Mouse (Mus musculus) layer of hippocampus, postnatal 36 days (tissue): Measurements from ENCODE around the gene Sec22c. TPM values are rescaled to one million over a fixed set of nuclear protein-coding genes. Genes with fewer than 3 reads are reported as not detected.

ENCODE experiments used
- DNase-seq, 2 experiments: peaks; one replicate each; pipeline ENCODE4 v3.0.0; 2022
- total RNA-seq, 2 experiments: library from RNA; stranded (reverse); gene quantifications; 2 replicates each; pipeline ENCODE4 v1.2.3; 2021

The Sec22c gene
- total RNA-seq, 2 experiments from 2014 or later: 31.7 to 31.8 TPM

GRCm38 (mm10) chr9:121690734-121691133 is 14.6 kb downstream of the Sec22c start:
- no peak for DNase-seq

- peak; percentile 66 to 73 for DNase-seq
Measured at GRCm38 (mm10) chr9:121690200-121690651, 15.1 kb downstream of the Sec22c start.

DNA sequence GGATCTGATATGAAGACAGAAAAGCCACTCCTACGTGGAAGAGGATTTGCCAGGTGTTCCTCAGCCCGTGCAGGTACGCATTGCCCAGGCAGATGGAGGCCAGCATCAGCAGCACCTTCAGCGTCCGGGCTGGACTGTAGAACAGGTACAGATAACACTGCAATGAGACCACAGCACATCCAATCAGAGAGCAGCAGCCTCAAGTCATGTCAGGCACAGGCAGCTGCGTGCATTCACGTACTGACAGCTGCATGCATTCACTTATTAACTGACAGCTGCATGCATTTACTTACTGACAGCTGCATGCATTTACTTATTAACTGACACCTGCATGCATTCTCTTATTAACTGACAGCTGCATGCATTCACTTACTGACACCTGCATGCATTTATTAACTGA is 20.6 kb downstream of the Sec22c start:
- no peak for DNase-seq

DNA sequence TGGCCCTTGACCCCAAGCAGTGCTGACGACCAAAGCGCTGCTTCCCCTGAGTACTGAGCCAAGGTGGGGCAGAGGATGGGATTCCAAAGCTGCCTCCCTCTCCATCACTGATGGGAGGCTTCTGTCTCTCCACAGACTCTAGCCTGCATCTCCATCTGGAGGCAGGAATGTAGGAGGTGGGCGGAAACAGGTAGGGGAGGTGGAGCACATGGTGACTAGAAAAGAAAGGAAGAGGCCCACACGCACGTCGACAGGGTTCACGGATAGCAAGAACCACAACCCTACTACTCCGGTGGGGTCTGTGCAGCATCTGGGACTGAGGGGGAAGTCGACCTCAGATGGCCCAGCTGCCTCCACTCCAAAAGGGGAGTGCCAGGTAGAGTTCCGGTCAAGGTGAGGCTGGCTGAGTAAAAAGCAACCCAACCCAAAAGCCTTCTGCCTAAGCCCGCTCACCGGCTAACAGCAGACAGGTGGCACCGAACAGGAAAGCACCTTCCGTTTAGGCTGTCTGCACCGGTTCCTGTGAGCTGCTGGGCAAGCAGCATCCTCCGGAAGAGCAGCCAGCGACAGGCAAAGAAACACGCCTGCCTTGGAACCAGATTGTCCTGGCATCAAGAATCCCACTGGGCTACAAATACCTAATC is 23.1 kb downstream of the Sec22c start:
- DNase-seq: no peak

- DNase-seq: no peak
Measured at GRCm38 (mm10) chr9:121681191-121681590, 24.1 kb downstream of the Sec22c start.

DNA sequence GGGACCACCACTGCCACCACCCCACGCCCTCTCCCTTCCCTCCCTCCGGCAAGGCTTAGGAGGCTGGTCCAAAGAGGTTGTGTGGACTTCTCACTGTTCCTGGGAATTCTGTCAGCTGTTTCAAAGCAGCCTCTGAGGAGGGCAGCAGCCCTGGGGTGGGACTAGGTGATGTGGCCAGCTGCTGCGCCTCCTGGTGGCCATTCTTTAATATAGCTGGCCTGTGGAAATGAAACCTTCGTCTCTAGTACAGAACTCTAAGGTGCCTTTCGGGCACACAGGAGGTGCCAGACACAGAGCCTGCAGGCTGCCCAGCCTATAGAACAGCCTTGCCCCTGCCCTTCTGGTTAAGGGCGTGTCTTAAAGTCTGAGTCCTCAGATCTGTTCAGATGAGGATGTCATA is 25.7 kb downstream of the Sec22c start:
- no peak for DNase-seq

DNA sequence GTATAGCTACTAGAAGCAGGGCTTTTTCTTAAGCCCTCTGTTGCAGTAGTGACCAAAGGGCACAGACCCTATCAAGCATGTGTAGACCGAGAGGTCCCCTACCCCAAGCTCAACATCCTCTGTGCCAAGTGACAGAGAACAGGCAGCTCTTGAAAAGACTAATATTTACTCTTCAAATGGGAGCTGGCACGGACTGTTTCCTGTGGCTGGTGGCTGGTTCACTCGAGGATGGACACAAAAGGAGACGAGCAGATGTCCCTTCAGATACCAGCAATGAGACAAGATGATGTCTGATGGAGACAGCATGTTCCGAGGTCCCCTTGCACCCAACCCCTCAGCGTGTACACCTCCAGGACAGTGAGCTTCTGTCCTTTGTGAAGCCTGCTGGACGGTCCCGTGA is 27.8 kb downstream of the Sec22c start:
- DNase-seq: no peak

DNA sequence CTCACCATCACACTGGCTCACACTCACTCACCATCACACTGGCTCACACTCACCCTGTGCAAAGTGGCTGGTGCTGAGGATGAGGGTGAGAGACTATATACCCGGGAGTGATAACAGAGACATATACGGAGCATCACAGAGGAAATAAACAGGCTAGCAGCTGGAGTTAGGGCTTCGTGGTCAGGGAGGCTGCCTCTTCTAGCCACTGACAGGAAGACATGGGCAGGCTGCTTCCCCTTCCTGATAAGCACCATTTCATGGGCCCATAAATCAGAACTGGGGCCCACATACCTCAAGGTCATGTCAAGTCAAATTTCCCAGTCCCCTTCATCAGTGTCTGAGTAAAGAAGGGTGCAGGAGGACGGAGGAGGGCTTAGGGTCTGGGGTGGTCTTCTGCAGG is 28.2 kb downstream of the Sec22c start:
- no peak for DNase-seq

- no peak for DNase-seq
Measured at GRCm38 (mm10) chr9:121675556-121675955, 29.7 kb downstream of the Sec22c start.

DNA sequence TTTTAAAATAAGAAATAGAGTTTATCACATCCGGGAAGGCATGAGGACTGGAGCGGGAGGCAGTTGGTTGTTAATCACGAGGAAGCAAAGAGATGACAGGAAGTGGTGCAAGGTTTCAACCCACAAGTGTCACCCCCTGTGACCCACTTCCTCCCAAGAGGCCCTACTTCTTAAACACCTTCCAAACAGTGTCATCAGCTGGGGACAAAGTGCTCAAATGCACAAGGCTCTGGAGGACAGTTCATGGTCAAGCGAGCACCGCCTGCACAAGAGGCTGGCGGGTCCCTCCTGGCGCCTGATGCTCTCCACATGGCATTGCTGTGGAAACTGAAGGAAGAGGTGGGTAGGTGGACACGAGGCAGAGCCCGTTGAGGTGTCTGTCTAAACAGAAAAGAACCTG is 30.3 kb downstream of the Sec22c start:
- DNase-seq: no peak

- DNase-seq: no peak
Measured at GRCm38 (mm10) chr9:121673716-121674115, 31.6 kb downstream of the Sec22c start.

DNA sequence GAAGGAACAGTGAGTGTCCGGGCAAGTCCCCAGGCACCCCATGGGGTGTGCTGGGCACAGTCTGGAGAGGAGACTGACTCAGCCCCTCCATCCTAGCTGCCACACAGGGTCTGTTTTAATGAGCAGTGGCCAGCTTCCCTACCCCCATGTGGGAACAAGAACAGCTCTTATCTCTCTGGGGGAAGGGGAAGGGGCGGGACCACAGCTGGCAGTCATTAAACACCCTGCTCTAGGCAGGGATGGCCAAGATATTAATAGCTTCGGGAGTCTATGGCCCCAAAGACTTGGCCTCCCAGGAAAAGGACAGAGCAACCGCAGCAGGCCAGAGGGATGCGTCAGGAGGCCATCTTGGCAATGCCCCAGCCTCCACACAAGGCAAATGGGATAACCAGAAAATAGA is 33.0 kb downstream of the Sec22c start:
- no peak for DNase-seq

DNA sequence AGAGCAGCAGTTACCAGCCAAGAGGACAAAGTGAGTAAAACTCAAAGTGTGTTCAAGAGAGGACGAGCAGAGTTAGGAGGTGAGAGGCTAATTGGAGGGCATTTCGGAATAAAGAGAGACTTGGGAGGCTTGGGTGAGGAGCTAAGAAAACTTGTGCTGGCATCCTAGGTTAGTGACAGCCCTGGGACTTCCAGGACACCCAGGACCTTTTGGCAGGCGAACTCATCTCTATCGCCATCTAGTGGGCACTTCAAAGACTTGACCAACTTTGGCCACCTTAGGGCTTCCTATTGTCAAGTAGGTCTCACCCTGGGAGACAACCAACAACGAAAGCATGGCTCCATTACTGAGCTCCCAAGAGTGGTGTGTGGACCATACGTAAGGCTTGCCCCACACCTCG is 34.0 kb downstream of the Sec22c start:
- DNase-seq: no peak

DNA sequence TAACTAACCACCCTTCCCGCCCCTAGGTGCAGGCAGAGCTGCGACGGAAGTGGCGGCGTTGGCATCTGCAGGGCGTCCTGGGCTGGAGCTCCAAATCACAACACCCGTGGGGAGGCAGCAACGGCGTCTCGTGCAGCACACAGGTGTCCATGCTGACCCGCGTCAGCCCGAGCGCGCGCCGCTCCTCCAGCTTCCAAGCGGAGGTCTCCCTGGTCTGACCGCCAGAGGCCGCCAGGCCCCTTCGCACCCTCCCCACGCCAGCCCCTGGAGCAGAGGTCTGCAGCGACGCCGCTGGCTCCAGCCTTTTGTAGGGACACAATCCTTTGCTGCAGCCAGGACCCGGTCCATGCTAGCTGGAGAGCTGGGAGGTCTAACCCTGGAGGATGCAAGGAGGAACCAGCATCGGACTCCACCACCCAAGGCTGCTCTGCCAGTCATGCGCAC is 35.9 kb downstream of the Sec22c start:
- DNase-seq: peak in 1 of 2 experiments; percentile 37

GRCm38 (mm10) chr9:121667822-121668221 is 37.5 kb downstream of the Sec22c start:
- DNase-seq: no peak

DNA sequence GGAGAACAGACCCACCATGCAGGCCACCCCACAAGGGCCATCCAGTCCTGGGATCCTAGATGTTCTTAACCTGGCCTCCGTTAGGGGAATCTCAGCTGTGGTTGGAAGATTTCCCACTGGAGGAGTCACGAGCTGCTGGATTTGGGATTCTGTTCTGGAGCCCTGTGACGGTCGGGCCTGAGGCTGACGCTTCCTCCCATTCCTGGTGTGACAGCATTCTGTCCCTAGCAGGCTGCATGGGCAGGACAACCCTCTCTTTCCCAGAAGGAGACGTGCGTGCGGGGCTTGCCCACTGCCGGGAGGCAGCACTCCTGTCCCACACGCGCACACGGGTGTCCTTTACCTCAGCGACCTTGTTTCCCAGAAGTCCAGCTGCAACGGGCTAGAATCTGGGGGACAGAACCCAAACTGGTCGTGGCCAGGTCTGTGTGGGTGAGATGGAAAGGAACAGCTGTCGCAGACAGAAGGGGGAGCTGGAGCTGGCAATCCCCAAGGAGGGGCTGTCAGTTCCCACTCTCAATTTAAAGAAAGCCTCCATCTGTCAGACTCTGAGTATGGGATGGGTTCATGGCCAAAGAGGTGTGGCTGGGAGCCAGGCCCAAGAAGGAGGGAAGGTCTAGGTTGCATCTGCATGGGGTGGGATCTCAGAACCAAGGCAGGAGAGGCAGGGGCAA is 38.2 kb downstream of the Sec22c start:
- DNase-seq: no peak

DNA sequence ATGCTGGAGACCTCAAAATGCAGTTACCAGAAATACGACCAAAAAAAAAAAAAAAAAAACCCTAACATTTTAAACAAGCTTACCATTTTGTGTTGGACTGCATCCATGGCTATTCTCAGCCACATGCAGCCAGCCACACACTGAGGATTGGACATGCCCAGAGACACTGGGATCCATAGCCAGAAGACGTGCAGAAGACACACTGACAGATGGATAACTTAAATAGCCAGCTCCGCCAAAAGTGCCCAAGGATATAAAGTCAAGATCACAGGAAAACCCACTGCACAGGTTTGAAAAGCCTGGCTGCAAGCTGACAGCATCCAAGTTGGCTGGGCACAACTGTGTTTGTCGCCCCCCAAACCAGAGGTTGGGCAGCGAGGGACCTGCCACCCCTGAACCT is 41.2 kb downstream of the Sec22c start:
- no peak for DNase-seq

GRCm38 (mm10) chr9:121663467-121663866 is 41.8 kb downstream of the Sec22c start:
- DNase-seq: no peak

- DNase-seq: no peak
Measured at GRCm38 (mm10) chr9:121659791-121660190, 45.5 kb downstream of the Sec22c start.

DNA sequence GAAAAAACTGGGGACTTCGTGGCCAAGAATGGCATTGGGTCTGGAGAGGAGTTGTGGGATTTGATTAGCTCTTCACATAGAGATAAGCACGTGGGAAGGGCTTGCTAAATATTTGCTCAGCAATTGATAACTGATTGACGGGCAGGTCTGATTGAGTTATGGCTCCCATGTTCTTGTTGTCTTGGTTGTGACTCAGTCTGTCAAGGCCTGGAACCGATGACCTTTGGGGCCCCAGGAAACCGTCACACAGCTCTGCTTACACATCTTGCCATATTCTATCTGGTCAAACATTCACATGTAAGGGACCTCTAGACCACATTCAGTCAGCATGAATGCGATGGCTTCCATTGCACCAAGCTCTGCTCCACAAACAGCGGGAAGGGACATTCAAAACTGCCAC is 47.0 kb downstream of the Sec22c start:
- DNase-seq: no peak

GRCm38 (mm10) chr9:121657143-121657542 is 48.1 kb downstream of the Sec22c start:
- DNase-seq: no peak

DNA sequence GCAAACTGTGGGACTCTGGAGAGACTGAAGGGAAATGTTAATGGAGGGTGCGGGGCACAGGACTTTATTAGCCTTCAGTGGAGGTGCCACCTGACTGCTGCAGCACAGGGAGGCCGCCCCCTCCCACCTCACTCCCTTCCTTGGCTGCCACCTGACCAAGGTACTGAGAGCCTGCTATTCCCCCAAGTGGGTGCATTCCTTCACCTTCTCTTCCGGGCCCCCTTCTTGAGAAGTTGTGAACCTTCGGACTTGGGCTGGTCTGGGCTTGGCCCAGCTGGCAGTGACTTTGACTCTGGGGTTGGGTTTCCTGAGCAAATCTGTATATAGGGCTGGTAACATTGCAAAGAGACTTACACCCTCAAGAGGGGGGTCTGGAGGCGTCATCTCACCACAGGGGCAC is 49.0 kb downstream of the Sec22c start:
- no peak for DNase-seq

DNA sequence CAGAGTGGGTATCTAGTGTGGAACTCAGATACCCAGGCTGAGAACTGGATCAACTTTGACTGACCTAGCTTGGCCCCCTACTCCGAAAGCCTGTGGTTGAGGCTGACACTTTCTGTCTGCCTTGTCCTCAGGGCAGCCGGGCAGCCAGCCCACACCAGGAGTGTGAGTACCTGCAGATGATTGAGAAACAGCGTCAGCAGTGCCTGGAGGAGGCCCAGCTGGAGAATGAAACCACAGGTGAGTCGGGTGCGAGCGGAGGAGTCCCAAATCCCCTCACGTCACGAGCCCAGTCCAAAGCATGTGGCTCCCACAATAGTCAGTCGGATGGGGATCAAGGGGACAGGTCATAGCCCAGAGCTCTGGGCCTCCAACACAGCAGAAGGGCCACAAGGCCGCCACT is 51.6 kb downstream of the Sec22c start:
- no peak for DNase-seq

DNA sequence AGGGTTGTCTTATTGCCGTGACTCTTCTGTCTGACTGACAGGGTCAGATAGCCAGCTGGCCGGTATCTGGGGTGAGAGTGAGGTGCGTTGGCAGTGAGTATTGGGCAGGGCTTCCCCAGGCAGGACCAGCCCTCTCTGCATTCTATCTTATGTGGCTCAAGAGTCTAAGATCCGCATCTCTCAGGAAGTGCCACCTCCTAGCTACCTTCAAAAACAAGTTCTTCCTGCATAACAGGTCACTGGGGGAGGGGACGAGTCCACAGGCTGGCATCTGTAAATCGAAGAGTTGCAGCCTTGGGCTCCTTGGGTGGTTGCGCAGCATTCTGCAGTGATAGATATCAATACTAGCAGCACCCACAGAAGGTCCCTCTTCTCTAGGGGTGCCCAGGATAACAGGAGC is 58.3 kb downstream of the Sec22c start:
- DNase-seq: no peak
